Mouse (Mus musculus): ENCODE data around the gene Epb41l3. TPM values are rescaled to one million over a fixed set of nuclear protein-coding genes. Genes with fewer than 3 reads are reported as not detected.

Epb41l3 gene
- polyA plus RNA-seq, 1 experiment, result 247 TPM

- DNase-seq, result peak; percentile 68 to 78
Observed at GRCm38 (mm10) chr17:69176949-69177501, 101.5 kb downstream of the Epb41l3 start.

DNA sequence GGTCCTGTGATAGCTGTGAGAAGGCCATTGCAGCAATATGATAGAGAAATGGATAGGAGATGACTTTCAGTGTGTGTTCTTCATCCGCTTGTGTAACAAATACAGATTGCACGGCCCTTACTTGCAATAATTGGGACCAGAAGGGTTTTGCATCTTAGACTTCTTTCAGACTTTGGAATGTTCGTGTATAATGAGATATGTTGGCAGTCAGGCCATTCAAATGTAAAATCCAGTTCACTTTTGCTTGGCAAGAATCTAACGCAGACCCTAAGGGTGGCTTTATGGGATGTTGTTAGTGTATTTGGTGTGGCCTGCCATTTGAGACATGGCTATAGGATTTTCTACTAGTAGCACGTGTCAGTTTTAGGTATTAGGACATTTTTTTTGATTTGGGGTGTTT is 102.5 kb downstream of the Epb41l3 start:
- H3K4me1 ChIP-seq (ENCODE audit: control insufficient read depth, insufficient read depth, low read length), result peaks cover 29% of the 10 kb centered on the region
- H3K4me3 ChIP-seq (replicated peaks; ENCODE audit: insufficient read depth, low read depth, low read length), result no peak overlapping the region
- no peak for DNase-seq
- TF ChIP-seq POLR2A (IDR thresholded peaks at IDR 0.05; ENCODE audit: borderline replicate concordance, insufficient read depth, low read length), result no peak
- no peak for TF ChIP-seq CTCF (IDR thresholded peaks at IDR 0.05; ENCODE audit: borderline replicate concordance, insufficient read depth, low read depth, low read length)
- no peak overlapping the region for H3K27ac ChIP-seq (ENCODE audit: insufficient read depth, low read length)
- no peaks in the 10 kb centered on the region for H3K27me3 ChIP-seq (ENCODE audit: control insufficient read depth, insufficient read depth, low read length)
- WGBS, result 81% methylated on average over 5 of the region's 5 CpGs

More at GRCm38 (mm10) chr17:69176949-69177501, 101.5 kb downstream of the Epb41l3 start:
- 8% methylated on average over 16 of the region's 16 CpGs for WGBS
- Histone ChIP-seq H3K4me1 (ENCODE audit: control insufficient read depth, insufficient read depth, low read length) (peaks cover 25% of the 10 kb centered on the region), H3K27ac (ENCODE audit: insufficient read depth, low read length) (peak overlapping the region; percentile 35), H3K4me3 (replicated peaks; ENCODE audit: insufficient read depth, low read depth, low read length) (peak overlapping the region; percentile 60), H3K27me3 (ENCODE audit: control insufficient read depth, insufficient read depth, low read length) (no peaks in the 10 kb centered on the region)
- TF ChIP-seq POLR2A (IDR thresholded peaks at IDR 0.05; ENCODE audit: borderline replicate concordance, insufficient read depth, low read length) (no peak), CTCF (IDR thresholded peaks at IDR 0.05; ENCODE audit: borderline replicate concordance, insufficient read depth, low read depth, low read length) (no peak)

DNA sequence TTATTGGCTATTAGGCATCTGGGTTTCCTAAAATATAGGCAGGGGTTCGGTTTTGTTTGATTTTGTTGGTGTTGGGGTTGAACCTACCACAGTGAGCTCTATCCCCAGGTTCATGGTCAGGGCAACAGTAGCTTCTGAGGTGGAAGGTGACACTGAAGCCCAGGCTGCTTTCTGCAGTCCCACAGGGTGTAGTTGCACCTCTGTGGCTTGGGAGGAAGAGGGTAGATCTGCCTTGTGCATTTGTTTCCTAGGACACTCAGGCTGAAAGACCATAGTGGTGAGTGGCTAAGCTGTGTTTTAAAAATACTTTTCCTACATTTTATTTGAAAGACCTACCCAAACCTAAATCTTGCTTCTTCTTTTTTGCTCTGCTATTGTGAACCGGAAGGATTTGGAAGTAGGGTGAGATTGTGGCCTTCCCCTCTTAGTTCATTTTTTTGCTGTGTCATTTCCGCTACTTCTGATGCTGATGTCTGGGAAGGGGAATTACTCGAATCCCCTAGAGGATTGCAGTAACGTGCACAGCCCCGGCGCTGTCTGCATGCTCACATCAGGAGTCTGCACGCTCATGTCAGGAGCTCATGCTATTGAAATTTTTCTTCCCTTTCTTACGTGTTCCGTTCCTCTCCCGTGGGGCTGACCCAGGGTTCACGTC is 105.5 kb downstream of the Epb41l3 start:
- WGBS, result 40% methylated on average over 12 of the region's 12 CpGs
- TF ChIP-seq CTCF (IDR thresholded peaks at IDR 0.05; ENCODE audit: borderline replicate concordance, insufficient read depth, low read depth, low read length) (no peak), POLR2A (IDR thresholded peaks at IDR 0.05; ENCODE audit: borderline replicate concordance, insufficient read depth, low read length) (no peak)
- no peak for DNase-seq
- Histone ChIP-seq H3K27ac (ENCODE audit: insufficient read depth, low read length) (0 out of 2 replicates have a peak overlapping the region, but pooled peaks have one; percentile 35), H3K4me1 (ENCODE audit: control insufficient read depth, insufficient read depth, low read length) (peaks cover 28% of the 10 kb centered on the region), H3K27me3 (ENCODE audit: control insufficient read depth, insufficient read depth, low read length) (no peaks in the 10 kb centered on the region), H3K4me3 (replicated peaks; ENCODE audit: insufficient read depth, low read depth, low read length) (no peak overlapping the region)

DNA sequence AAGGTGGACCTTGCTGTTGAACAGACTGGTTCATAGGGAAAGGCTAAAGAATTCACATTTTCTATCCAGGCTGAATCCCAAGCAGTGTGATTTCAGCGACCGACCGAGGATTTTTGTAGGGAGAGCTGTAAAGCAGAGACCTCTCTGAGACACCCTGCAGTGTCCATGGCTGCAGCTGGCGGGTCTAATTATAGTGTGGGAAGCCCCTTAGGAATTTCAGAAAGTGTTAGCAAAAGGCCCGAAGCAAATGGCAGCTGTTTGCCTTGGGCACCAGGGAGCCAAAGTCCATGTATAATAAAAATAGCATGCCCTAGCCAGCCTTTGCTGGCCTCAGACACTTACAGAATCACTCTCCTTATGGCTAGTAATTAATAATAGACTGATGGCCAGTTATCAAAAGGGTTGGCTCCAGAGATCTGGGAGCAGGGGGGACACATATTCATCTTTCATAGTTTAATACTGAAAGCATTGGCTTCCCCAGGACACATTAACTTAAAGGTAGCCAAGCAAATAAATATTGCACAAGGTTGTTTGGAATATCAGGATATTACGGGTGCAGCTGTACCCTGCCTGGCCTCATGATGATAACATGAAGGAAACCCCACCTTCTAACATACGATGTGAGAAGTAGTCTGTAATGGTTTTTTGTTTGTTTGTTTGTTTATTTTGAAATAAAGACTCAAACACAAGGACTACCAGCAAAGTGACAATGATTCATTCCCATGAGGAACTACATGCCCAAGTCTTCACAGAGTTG is 106.3 kb downstream of the Epb41l3 start:
- no peak for DNase-seq
- TF ChIP-seq POLR2A (IDR thresholded peaks at IDR 0.05; ENCODE audit: borderline replicate concordance, insufficient read depth, low read length) (no peak), CTCF (IDR thresholded peaks at IDR 0.05; ENCODE audit: borderline replicate concordance, insufficient read depth, low read depth, low read length) (no peak)
- WGBS, result 31% methylated on average over 7 of the region's 7 CpGs
- no peak overlapping the region for H3K4me3 ChIP-seq (replicated peaks; ENCODE audit: insufficient read depth, low read depth, low read length)
- no peaks in the 10 kb centered on the region for H3K27me3 ChIP-seq (ENCODE audit: control insufficient read depth, insufficient read depth, low read length)
- 0 out of 2 replicates have a peak overlapping the region, but pooled peaks have one; percentile 35 for H3K27ac ChIP-seq (ENCODE audit: insufficient read depth, low read length)
- peaks cover 23% of the 10 kb centered on the region for H3K4me1 ChIP-seq (ENCODE audit: control insufficient read depth, insufficient read depth, low read length)

- TF ChIP-seq CTCF (IDR thresholded peaks at IDR 0.05; ENCODE audit: borderline replicate concordance, insufficient read depth, low read depth, low read length) (no peak), POLR2A (IDR thresholded peaks at IDR 0.05; ENCODE audit: borderline replicate concordance, insufficient read depth, low read length) (no peak)
- Histone ChIP-seq H3K4me1 (ENCODE audit: control insufficient read depth, insufficient read depth, low read length) (peaks cover 7% of the 10 kb centered on the region; the same call in 1 of the 2 replicates), H3K27me3 (ENCODE audit: control insufficient read depth, insufficient read depth, low read length) (no peaks in the 10 kb centered on the region), H3K27ac (ENCODE audit: insufficient read depth, low read length) (no peak overlapping the region), H3K4me3 (replicated peaks; ENCODE audit: insufficient read depth, low read depth, low read length) (no peak overlapping the region)
- no peak for DNase-seq
- WGBS, result 66% methylated on average over 3 of the region's 3 CpGs
Observed at GRCm38 (mm10) chr17:69187794-69188193, 112.3 kb downstream of the Epb41l3 start.

DNA sequence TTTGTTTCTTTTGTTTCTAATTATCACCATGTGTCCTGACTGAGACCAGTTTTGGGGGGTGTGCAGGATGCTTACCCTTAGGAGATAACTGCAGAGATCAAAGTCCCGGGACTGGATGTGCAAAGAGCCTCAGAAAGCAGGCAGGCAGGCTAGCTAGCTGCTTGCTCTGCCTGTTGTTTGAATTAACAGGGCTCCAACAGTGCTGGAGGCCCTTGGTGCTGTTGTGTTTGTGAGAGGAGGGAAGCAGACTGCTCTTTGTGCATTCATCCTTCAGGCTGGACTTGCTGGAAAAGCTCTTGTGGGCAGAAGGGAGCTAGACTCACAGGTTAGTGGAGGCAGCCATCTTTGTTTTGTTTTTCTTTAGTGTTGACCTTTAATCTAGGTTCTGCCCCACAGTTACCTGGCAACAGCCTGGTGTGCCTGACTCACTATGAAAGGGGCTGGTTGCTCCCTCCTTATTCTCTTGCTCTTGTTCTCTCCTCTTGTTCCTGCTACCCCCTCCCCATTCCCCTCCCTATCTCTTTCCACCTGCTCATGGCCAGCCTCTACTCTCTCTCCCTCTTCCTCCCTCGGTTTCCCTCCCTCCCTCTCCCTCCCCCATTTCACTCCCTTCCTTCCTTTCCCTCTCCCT is 117.5 kb downstream of the Epb41l3 start:
- Histone ChIP-seq H3K4me3 (replicated peaks; ENCODE audit: insufficient read depth, low read depth, low read length) (no peak overlapping the region), H3K4me1 (ENCODE audit: control insufficient read depth, insufficient read depth, low read length) (peaks cover 13% of the 10 kb centered on the region; the same call in 1 of the 2 replicates), H3K27me3 (ENCODE audit: control insufficient read depth, insufficient read depth, low read length) (no peaks in the 10 kb centered on the region), H3K27ac (ENCODE audit: insufficient read depth, low read length) (no peak overlapping the region)
- WGBS, result 32% methylated on average over 2 of the region's 2 CpGs
- no peak for TF ChIP-seq POLR2A (IDR thresholded peaks at IDR 0.05; ENCODE audit: borderline replicate concordance, insufficient read depth, low read length)
- TF ChIP-seq CTCF (IDR thresholded peaks at IDR 0.05; ENCODE audit: borderline replicate concordance, insufficient read depth, low read depth, low read length), result no peak
- DNase-seq, result no peak

- no peak overlapping the region for H3K27ac ChIP-seq (ENCODE audit: insufficient read depth, low read length)
- H3K27me3 ChIP-seq (ENCODE audit: control insufficient read depth, insufficient read depth, low read length), result no peaks in the 10 kb centered on the region
- H3K4me3 ChIP-seq (replicated peaks; ENCODE audit: insufficient read depth, low read depth, low read length), result no peak overlapping the region
- WGBS, result 48% methylated on average over 3 of the region's 3 CpGs
- H3K4me1 ChIP-seq (ENCODE audit: control insufficient read depth, insufficient read depth, low read length), result peaks cover 20% of the 10 kb centered on the region
- no peak for TF ChIP-seq CTCF (IDR thresholded peaks at IDR 0.05; ENCODE audit: borderline replicate concordance, insufficient read depth, low read depth, low read length)
- TF ChIP-seq POLR2A (IDR thresholded peaks at IDR 0.05; ENCODE audit: borderline replicate concordance, insufficient read depth, low read length), result no peak
- DNase-seq, result no peak
Observed at GRCm38 (mm10) chr17:69194599-69194998, 119.1 kb downstream of the Epb41l3 start.
